Mouse (Mus musculus) thymus, postnatal 25 days (tissue): ENCODE measurements around the gene Ptprcap.
"Not testable (repeated sequence)": the region's sequence is repeated elsewhere in the genome, so short reads cannot be mapped to it uniquely, and the experiment has no call there.

ENCODE experiments used
- DNase-seq: peaks from one replicate; pipeline ENCODE4 v3.0.0; 2022

The Ptprcap gene

GRCm38 (mm10) chr19:4125741-4126696, 27.4 kb upstream of the Ptprcap start, which contains the start of gene Aip:
Gene Aip (minus strand): TSS chr19:4125858.
- DNase-seq, result peak; percentile 99

- peak; percentile 40 for DNase-seq
These were observed 26.5 kb upstream of the Ptprcap start for GRCm38 (mm10) chr19:4126759-4127495.

- DNase-seq, result no peak
These were observed 23.9 kb upstream of the Ptprcap start for GRCm38 (mm10) chr19:4129462-4129861.

DNA sequence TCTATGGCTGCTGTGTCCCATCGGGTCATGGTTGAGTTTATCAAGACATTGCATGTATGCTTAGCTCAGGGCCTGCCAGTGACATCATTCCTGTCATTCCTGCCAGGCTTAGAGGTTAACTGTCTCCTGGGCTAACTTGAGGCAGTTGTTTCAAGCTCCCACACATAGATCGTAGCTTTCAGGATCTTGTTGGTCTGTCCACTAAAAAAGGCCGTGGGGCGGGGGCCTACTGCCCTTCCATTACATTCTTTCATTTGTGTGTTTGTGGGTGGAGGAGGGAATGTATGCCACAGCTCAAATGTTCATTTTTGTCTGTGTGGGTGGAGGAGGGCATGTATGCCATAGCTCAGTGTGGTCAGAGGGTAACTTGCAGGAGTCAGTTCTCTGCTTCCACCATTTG, 23.3 kb upstream of the Ptprcap start:
- no peak for DNase-seq

DNA sequence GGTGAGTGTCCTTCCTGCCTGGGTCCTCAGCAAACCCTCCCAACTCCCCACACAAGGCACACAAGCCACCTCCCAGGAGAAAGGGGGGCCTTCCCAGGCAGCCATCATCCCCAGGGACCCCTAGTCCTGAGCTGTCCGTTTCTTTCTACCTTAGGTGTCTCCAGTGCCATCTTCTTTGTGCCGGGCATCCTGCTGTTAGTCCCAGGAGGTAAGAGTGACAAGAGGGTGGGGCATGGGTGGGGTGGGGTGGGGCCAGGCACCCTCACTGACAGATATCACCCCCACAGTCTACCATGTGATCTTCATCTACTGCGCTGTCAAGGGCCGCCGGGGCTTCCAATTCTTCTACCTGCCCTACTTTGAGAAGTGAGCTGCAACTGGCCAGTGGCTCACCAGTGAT, 22.3 kb upstream of the Ptprcap start:
- no peak for DNase-seq

DNA sequence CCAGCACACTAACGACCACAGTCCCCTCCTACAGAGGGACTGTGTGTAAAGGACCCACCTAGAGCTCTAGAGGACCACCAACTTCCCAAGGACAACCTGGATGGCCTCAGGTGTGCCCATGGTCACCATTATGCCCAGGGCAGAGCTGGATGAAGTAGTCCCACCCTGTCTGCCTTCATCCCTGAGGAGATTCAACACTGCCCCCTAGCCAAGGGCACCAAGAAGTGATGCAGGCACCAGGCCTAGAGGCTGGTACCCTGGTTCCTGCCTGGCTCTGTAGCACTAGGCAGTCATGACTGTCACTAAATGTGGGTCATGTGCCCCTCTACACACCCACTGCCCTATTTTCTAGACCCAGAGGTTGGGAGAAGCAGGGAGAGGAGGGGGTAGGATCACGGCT, 21.6 kb upstream of the Ptprcap start:
- no peak for DNase-seq

- DNase-seq, result no peak
These were observed 19.1 kb upstream of the Ptprcap start for GRCm38 (mm10) chr19:4134354-4134753.

DNA sequence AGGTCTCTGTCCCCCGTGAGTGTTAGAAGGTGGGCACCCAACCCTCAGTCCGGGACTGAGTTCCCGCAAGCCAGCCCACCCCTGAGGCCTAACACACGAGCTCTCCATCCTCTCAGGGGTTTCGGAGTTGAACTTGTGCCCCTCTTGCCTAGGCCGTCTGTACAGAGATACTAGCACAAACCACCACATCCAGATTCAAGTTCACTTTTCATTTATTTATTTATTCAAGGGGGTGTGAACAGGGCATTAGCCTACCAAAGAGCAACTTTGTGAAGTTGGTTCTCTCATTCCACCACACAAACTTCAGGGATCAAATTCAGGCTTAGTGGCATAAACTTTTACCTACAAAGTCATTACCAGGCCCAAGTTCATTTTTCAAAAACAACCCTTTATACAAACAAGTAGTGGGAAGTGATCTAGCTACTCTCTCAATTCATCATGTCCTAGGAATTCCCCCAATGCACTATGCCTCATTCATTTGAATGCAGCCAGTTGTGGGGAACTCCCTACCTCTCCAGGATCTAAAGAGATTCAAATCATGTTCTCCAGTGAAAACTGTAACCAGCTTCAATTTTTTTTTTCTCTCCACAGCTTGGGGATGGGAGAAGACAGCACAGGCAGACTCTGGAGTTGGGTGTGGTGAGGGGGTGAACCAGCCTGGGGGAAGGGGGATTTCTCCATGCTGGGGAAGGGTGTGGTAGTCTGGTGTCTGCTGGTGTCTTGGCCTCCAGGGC, 18.0 kb upstream of the Ptprcap start:
- DNase-seq, result not testable (repeated sequence)

DNA sequence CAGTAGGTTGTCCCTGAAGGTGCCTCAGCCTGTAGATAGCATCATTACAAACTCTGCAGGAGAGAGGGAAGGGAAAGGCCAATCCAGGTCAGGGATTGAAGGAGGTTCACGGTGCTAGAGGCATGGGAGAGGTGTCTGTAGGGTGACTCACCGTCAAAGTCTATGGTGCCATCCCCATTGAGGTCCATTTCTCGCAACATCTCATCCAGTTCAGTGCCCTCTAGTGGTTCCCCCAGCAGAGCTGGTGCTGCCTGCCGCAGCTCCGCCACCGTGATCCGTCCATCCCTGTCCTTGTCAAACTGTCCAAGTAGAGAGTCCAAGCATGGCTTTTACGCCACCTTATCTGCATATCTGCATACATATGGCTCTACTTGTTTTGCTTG, 17.4 kb upstream of the Ptprcap start:
- DNase-seq, result not testable (repeated sequence)

DNA sequence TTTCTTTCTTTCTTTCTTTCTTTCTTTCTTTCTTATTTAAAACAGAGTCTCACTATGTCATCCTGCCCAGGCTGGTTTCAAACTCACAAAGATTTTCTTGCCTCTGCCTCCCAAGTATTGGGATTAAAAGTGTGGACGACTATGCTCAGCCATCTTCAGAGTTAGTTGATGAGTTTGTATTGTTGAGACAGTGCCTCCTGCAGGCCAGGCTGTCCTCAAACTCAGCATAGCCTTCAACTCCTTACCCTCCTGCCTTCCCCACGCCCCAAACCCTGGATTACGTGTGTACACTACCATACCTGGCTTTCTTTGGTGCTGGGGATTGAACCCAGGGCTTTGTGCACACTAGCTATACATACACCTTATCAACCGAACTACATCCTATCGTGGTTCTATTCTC, 16.9 kb upstream of the Ptprcap start:
- DNase-seq, result no peak

DNA sequence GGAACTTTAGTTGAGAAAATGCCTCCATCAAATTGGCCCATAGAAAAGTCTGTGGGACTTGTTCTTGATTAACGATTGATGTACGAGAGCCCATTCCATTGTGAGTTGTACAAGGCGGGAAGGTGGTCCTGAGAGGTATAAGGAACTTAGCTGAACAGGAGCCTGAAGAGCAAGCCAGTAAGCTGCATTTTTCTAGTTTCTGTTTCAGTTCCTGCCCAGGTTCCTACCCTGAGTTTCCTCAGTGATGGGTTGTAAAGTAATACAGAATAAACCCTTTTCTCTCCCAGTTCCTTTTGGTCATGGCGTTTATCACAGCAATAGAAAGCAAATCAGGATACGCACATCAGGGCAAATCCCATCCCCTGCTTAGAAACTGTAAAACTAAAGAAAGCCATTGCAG, 15.5 kb upstream of the Ptprcap start:
- DNase-seq, result no peak

DNA sequence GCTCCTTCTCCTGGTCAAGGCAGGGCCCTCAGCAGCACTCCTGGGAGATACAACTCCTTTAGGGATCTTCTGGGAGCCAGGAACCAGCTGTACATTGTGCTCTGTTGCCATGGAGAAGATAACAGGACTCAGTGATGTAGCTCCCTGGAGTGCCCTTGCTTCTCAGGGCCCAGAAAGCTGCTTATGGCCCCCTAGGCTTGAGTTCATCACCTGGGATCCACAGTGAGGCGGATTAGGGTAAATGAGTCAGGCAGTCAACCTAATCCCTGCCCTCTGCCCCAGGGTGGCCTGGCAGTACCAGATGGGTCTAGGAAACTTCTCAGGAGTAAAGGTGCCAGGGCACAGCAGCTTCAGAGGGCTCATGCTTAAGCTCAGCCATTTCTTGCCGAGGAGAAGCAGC, 14.0 kb upstream of the Ptprcap start, which contains the start of gene Gpr152:
TSS of gene Gpr152 (plus strand) at position 342 of the 400 bp plus-strand sequence.
- DNase-seq, result no peak

- DNase-seq, result no peak
These were observed 13.3 kb upstream of the Ptprcap start for GRCm38 (mm10) chr19:4140147-4140546.

GRCm38 (mm10) chr19:4142416-4143173, 10.8 kb upstream of the Ptprcap start:
- DNase-seq, result no peak

GRCm38 (mm10) chr19:4143759-4144268, 9.6 kb upstream of the Ptprcap start, which contains the start of gene Cabp4:
Gene Cabp4 (minus strand): TSS chr19:4144033.
- DNase-seq, result no peak

DNA sequence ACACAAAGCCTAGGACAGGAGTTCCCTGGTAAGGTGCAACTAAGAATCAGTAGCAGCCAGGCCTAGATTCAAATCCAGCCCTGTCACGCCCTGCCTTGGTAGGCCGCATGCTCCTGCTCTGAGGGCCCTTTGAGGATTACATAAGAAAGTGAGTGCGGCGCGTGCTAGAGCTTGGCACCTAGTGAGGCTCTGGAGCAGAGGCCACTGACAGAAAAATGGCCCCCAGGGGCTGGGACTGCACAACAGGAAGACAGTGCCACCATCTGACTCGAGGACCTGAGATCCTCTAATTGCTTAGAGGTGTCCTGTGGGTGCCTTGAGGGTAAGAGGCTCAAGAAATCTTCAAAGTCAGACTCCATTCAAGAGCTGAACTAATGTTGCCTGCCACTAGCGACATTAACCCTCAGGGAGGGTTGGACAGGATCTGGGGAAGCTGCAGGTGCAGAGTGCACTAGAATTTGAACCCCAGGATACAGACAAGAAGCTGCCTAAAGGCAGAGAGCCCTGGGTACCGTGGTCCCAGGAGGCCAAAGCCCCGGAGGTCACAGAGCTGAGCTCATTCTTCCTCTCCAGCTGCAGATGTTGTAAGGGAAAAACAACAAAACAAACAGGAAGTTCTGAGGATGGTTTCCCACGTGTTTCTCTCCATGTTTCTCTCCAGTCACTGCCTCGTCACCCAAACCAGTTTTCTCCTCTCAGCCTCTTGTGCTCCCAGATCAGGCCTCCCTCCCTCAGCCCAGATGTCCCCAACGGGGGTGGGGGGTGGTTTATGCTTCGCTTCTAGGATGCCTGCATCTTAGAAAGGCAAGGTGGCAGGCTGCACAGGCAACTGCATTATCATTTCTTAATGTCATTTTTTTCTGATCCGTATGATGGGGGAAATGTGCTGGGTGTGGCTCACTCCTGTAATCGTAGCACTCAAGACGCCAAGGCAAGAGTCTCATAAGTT, 8.6 kb upstream of the Ptprcap start:
- DNase-seq, result peak; percentile 41

- DNase-seq, result no peak
These were observed 7.5 kb upstream of the Ptprcap start for GRCm38 (mm10) chr19:4145936-4146335.

DNA sequence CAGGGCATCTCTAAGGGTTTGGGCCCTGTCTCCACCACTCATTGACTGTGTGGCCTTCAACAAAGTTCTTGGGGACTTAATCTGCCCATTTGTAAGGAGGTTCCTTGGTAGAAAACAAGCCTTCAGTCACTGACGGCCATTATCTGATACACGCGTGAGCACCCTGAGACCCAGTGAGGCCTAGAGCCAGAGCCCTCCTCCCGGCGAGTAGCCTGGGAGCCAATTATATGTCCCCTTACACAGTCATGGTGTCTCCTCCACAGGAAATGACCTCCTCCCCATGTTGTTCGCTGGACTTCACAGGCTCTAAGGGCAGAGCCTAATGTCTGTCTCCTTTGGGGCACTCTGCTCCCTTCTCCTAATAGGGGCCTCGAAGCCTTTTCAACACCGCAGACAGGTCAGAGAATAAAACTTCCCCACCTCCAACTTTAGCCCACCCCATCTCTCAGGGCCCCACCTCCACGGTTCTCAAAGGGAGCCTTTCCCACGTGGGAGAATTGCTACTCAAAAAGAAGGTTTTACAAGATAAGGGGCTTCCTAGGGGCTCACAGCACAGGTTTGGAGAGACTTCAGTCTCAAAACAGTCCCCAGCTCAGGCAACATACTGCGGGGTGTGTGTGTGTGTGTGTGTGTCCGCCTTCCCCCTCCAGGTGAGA, 6.9 kb upstream of the Ptprcap start:
- DNase-seq, result no peak

DNA sequence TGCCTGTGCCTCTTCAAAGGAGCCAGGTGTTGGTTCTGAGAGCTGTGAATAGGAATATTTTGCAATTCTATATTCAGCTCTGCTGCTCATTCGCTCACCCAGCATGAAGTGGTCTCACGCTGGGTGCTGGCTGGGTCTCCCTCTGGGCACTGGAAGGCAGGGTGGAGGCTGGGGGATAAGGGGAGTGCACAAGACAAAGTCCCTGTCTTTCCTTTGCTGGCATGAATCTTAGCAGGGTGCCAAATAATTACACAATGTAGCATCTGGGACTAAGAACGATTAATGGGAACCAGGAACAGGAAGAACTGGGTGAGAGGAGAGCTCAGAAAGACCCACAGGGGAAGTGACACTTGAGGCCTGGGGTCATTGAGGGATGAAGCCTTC, 6.4 kb upstream of the Ptprcap start:
- DNase-seq, result no peak

- DNase-seq, result no peak
These were observed 5.5 kb upstream of the Ptprcap start for GRCm38 (mm10) chr19:4147782-4148490.
